Mouse (Mus musculus) intestine, embryonic 15.5 days (tissue): Measurements from ENCODE around the gene Abcc2. TPM values are rescaled to one million over a fixed set of nuclear protein-coding genes. Genes with fewer than 3 reads are reported as not detected.
A peak's percentile ranks its signal among the peaks of the same experiment; 100 is the strongest.

Experiments used
- ATAC-seq: fragments of 200-750 bp; cut with Nextera tagmentation; 2 replicates; pipeline ENCODE4 v1.8.0; 2017; ENCODE audit warnings: moderate TSS enrichment, moderate library complexity
- H3K27ac ChIP-seq: fragments of 300-500 bp; sonication (generic); 2 replicates; pipeline ENCODE4 v1.5.1; 2015; ENCODE audit warnings: mild to moderate bottlenecking, inconsistent platforms
- H3K27me3 ChIP-seq: fragments of 300-500 bp; sonication (generic); replicated peaks from 2 replicates; pipeline ENCODE4 v1.6.1; 2015; ENCODE audit warnings: inconsistent platforms
- H3K36me3 ChIP-seq: fragments of 300-500 bp; sonication (generic); 2 replicates; pipeline ENCODE4 v1.6.1; 2015; ENCODE audit warnings: inconsistent platforms
- H3K4me1 ChIP-seq: fragments of 300-500 bp; sonication (generic); replicated peaks from 2 replicates; pipeline ENCODE4 v1.6.1; 2015; ENCODE audit warnings: inconsistent platforms
- H3K4me2 ChIP-seq: fragments of 300-500 bp; sonication (generic); replicated peaks from 2 replicates; pipeline ENCODE4 v1.6.1; 2015; ENCODE audit warnings: mild to moderate bottlenecking, inconsistent platforms
- H3K4me3 ChIP-seq: fragments of 300-500 bp; sonication (generic); replicated peaks from 2 replicates; pipeline ENCODE4 v1.5.1; 2015; ENCODE audit warnings: inconsistent platforms
- H3K9ac ChIP-seq: fragments of 300-500 bp; sonication (generic); 2 replicates; pipeline ENCODE4 v1.6.1; 2015; ENCODE audit warnings: inconsistent platforms
- H3K9me3 ChIP-seq: fragments of 300-500 bp; sonication (generic); 2 replicates; pipeline ENCODE4 v1.6.1; 2016; ENCODE audit warnings: inconsistent platforms
- WGBS: fragments of 180-500 bp; shearing (Covaris S2); methylation state at CpG from one replicate; pipeline ENCODE4 v1.1.7; 2015; 5-methylcytosine and 5-hydroxymethylcytosine counted together
- polyA plus RNA-seq: library from polyadenylated mRNA; unstranded; fragments of >200 nt; fragmentation: Nextera tagmentation; extraction: Ambion mirVana; gene quantifications from 2 replicates; pipeline ENCODE4 v1.2.1, GENCODE M21; 2015

Abcc2 gene
- polyA plus RNA-seq, 1 experiment from 2014 or later, result 16.7 TPM

DNA sequence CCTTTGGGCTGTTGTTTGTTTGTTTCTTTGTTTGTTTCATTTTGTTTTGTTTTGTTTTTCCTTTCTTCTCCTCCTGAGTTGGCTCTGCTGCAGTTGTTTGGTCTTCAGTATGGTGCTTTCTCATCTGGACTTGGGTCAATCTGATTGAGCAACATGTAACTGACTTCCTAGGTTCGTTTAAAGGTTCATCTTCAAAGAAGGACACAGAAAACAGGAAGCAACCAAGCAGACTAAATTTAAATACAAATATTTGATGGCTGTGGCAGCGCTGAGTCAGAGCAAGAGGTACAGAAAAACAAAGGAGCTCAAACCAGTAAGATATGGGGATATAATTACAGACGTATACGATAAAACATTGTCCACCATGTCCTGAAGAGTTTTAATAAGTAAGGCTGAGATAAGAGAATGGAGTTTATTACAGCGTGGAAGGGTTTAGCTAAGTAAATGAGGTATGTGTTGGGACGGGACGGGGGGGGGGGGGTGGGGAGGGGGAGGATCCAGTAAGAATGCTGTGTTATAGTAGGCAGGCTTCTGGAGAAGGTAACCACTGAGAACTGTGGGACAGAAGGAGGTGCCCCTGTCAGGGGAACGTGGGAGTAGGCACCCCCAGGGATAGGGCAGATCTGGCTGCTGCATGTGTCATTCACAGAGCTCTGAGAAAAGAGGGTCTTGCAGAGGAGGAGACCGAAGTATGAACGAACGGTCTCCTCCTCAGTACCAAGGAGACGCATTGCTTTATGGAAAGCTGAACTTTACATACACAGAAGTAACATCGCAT, 4.4 kb downstream of the Abcc2 start:
- ATAC-seq, result no peak
- no peaks in the 10 kb centered on the region for H3K27me3 ChIP-seq

DNA sequence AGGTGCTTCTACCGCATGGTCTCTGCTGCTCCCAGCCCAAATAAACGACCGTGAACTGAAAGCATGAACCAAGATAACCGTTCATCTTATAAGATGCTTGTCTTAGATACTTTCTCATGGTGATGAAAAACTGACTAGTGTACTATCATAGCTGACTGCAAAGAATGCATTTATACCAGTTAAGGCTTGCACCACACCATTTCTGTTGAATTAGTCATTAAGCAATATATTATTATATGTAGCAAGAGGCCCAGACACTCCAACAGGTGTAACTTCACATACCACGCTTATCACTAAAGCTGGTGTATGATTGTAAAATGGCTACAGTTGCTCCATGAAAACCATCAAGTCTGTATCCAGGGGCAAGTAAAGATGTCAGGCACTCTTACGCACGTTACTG, 7.8 kb downstream of the Abcc2 start:
- no peaks in the 10 kb centered on the region for H3K4me1 ChIP-seq
- H3K4me2 ChIP-seq, result no peak overlapping the region
- no peaks in the 10 kb centered on the region for H3K27me3 ChIP-seq
- H3K36me3 ChIP-seq, result no peaks in the 10 kb centered on the region
- 0 out of 2 replicates have a peak, but pooled peaks have one; percentile 46 for ATAC-seq
- no peak overlapping the region for H3K4me3 ChIP-seq
- H3K9me3 ChIP-seq, result no peaks in the 10 kb centered on the region
- H3K27ac ChIP-seq, result no peak overlapping the region
- no peak overlapping the region for H3K9ac ChIP-seq
- WGBS, result 65% methylated on average over 7 of the region's 7 CpGs

More for the DNA sequence above, 4.4 kb downstream of the Abcc2 start:
- no peaks in the 10 kb centered on the region for H3K9me3 ChIP-seq
- H3K4me3 ChIP-seq, result no peak overlapping the region
- 67% methylated on average over 13 of the region's 13 CpGs for WGBS
- no peak overlapping the region for H3K27ac ChIP-seq
- H3K9ac ChIP-seq, result no peak overlapping the region
- no peaks in the 10 kb centered on the region for H3K4me1 ChIP-seq
- no peak overlapping the region for H3K4me2 ChIP-seq
- H3K36me3 ChIP-seq, result no peaks in the 10 kb centered on the region

DNA sequence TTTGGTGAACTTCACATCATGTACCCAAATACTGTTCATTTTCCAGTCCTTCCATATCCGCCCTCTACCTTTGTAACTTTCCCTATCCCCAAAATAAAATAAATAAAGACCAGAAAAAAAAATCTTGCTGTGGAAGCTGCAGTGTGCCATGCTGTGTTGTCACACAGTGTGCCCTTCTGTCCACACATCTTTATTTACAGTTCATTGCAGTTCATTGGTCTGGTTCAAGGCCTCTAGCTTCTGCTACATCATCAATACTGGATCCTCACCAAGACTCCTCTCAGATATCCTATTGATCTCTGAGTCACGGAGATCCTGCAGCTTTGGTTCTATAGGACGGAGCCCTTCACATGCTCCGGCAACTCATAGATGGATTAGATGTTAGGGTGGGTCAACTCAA, 10.5 kb downstream of the Abcc2 start:
- Histone ChIP-seq H3K27ac (no peak overlapping the region), H3K4me1 (no peaks in the 10 kb centered on the region), H3K4me3 (no peak overlapping the region), H3K27me3 (no peaks in the 10 kb centered on the region), H3K9ac (no peak overlapping the region), H3K36me3 (no peaks in the 10 kb centered on the region), H3K4me2 (no peak overlapping the region), H3K9me3 (no peaks in the 10 kb centered on the region)
- WGBS, result 91% methylated on average over 4 of the region's 4 CpGs
- ATAC-seq, result no peak

DNA sequence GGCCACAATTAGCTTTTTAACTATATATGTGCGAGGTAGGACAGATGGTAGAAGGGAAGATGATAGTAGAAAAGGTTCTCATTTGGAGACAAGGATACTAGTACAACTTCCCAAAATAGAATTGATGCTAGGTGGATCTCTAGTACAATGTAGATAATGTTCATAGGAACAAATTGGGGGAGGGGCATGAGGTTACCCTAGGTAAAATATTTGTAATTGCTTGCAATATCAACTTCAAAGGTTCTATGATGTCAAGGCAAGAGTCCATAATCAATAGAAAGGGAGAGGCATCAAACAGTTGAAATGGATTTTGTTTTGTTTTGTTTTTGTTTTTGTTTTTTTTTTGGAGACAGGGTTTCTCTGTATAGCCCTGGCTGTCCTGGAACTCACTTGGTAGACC, 12.0 kb downstream of the Abcc2 start:
- no peak for ATAC-seq
- no peaks in the 10 kb centered on the region for H3K27me3 ChIP-seq
- no peak overlapping the region for H3K4me2 ChIP-seq
- H3K4me3 ChIP-seq, result no peak overlapping the region
- 93% methylated on average over 1 of the region's 1 CpGs for WGBS
- H3K9ac ChIP-seq, result no peak overlapping the region
- H3K27ac ChIP-seq, result no peak overlapping the region
- no peaks in the 10 kb centered on the region for H3K9me3 ChIP-seq
- no peaks in the 10 kb centered on the region for H3K4me1 ChIP-seq
- H3K36me3 ChIP-seq, result no peaks in the 10 kb centered on the region

DNA sequence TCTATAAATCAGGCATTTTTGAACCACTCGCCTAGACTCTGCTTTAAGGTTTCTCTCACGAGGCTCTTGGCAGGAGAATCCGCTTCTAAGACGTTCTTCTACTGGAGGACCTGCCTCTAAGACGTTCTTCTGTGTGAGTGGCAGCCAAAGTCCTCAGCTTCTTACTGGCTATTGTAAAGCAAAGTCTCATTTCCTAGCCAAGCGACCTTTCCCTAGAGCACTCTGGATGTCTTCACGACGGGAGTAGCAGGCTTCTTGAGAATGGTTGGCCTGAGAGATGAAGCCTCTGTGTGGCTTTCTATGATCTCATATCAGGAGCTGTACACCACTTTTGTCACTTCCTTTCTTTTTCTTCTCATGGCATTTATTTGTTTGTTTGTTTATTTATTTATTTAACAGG, 13.5 kb downstream of the Abcc2 start:
- no peak overlapping the region for H3K4me3 ChIP-seq
- no peak overlapping the region for H3K9ac ChIP-seq
- no peak overlapping the region for H3K4me2 ChIP-seq
- no peaks in the 10 kb centered on the region for H3K9me3 ChIP-seq
- H3K27ac ChIP-seq, result no peak overlapping the region
- H3K36me3 ChIP-seq, result no peaks in the 10 kb centered on the region
- H3K27me3 ChIP-seq, result no peaks in the 10 kb centered on the region
- 75% methylated on average over 8 of the region's 8 CpGs for WGBS
- ATAC-seq, result no peak
- H3K4me1 ChIP-seq, result no peaks in the 10 kb centered on the region

DNA sequence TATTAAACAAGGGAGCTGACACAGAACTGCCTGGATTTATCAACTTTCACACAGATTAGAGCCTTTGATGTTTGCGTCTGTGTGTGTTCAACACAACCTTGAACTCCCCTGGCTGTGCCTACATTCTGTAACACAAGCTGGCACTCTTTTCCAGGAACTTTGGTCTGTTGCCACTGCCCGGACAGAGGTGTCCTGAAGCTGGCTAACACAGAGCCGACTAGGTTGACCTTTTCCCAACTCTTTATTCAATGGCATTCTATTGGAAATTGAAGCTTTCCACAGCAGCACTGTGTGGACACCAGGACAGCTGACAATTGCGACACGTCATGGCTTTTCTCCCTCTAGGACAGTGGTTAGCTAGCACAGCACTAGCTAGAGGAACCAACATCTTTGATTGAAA, 15.2 kb downstream of the Abcc2 start:
- no peaks in the 10 kb centered on the region for H3K9me3 ChIP-seq

DNA sequence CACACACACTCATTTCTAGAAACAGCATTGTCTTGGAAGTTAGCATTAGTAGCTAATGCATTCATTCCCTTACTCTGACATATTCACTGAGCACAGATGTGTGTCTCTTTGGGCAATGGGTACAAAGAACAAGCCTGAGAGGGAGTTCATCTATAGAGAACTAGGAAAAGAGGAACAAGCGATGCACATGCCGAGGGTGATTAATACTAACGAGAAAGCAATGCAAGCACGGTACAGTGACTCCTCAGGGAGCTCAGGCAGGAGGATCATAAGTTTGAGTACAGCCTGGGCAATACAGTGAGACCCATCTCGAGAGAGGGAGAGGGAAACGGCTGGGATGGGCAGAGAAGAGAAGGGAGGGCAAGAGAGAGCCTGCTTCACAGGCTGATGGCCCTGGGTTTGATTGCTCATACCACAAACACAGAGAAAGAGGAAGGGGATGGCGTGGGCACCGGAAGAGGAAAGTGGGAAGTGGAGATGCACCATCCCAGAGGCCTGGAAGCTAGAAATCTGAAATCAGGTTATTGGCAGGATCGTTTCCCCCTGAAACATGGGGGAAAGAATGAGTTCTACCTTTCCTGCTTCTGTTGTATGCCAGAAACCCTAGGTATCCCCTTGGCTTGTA, 19.5 kb downstream of the Abcc2 start:
- no peak overlapping the region for H3K9ac ChIP-seq
- no peaks in the 10 kb centered on the region for H3K4me1 ChIP-seq
- ATAC-seq, result no peak

More for the DNA sequence above, 15.2 kb downstream of the Abcc2 start:
- 66% methylated on average over 5 of the region's 5 CpGs for WGBS
- Histone ChIP-seq H3K27ac (no peak overlapping the region), H3K36me3 (no peaks in the 10 kb centered on the region), H3K4me3 (no peak overlapping the region), H3K4me2 (no peak overlapping the region), H3K4me1 (no peaks in the 10 kb centered on the region), H3K27me3 (no peaks in the 10 kb centered on the region), H3K9ac (no peak overlapping the region)
- ATAC-seq, result peak; percentile 47

DNA sequence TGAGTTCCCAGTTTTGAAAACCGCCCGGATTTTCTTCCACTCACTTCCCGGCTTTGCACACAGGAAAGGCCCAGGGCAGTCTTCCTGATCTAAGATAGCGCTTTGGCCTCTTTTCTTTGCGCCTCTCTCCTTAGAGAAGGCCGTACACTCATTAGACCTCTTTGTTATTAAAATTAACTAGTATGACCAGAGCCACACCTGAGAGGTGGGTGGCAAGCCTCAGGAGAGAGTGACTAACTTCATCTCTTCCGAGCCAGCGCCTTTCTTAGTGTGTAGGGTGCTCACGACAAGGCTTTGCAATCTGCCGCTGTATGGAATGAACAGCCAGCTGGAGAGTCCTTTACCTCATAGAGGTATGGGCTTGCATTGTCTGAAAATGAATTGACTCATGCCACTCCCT, 21.9 kb downstream of the Abcc2 start:
- no peak overlapping the region for H3K9ac ChIP-seq
- ATAC-seq, result no peak
- H3K4me2 ChIP-seq, result no peak overlapping the region
- 86% methylated on average over 10 of the region's 10 CpGs for WGBS
- H3K4me3 ChIP-seq, result no peak overlapping the region
- H3K36me3 ChIP-seq, result no peaks in the 10 kb centered on the region
- H3K4me1 ChIP-seq, result no peaks in the 10 kb centered on the region
- no peaks in the 10 kb centered on the region for H3K9me3 ChIP-seq
- H3K27ac ChIP-seq, result no peak overlapping the region
- H3K27me3 ChIP-seq, result no peaks in the 10 kb centered on the region

More for the DNA sequence above, 19.5 kb downstream of the Abcc2 start:
- Histone ChIP-seq H3K36me3 (no peaks in the 10 kb centered on the region), H3K4me3 (no peak overlapping the region), H3K9me3 (no peaks in the 10 kb centered on the region), H3K27ac (no peak overlapping the region), H3K27me3 (no peaks in the 10 kb centered on the region), H3K4me2 (no peak overlapping the region)
- 79% methylated on average over 9 of the region's 9 CpGs for WGBS

DNA sequence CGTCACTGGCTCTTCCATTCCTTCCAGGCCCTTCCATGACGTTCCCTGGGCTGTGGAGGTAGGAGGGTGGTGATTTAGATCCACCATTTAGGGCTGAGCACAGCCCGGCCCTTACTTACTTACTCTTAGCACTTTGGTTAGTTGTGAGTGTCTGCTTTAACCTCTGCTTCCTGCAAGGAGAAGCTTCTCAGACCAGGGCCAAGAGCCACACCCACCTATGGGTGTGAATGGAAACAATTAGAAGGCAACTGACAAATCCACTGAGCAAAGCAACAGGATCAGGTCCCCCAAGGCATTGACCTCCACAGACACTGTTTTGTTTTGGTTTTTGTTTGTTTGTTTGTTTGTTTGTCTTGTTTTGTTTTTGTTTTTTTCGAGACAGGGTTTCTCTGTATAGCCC, 27.3 kb downstream of the Abcc2 start:
- no peaks in the 10 kb centered on the region for H3K27me3 ChIP-seq
- no peak overlapping the region for H3K4me2 ChIP-seq
- no peak overlapping the region for H3K4me3 ChIP-seq
- H3K27ac ChIP-seq, result no peak overlapping the region
- ATAC-seq, result no peak
- no peaks in the 10 kb centered on the region for H3K36me3 ChIP-seq
- H3K4me1 ChIP-seq, result peaks cover 9% of the 10 kb centered on the region; the same call in 1 of the 2 replicates
- H3K9ac ChIP-seq, result no peak overlapping the region
- no peaks in the 10 kb centered on the region for H3K9me3 ChIP-seq
- WGBS, result 52% methylated on average over 4 of the region's 4 CpGs

DNA sequence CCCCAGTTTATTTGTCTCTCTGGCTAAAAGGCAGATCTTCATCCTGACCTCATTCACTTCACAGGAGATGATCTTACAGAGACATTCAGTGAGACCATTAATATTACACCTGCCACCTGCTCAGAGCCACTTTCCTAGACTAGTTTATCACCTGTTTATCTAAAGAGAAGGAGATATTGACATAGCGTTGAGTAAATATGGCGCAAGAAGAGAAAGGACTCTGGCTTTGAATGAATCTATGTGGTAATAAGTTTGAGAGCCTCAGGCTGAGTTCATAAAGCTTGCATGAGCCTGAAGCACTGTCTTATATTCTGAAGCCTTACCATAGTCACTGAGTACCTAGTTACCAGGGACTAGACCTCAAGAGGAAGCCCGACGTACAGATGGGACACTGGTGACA, 29.4 kb downstream of the Abcc2 start:
- H3K4me1 ChIP-seq, result peaks cover 12% of the 10 kb centered on the region
- H3K36me3 ChIP-seq, result no peaks in the 10 kb centered on the region
- WGBS, result 83% methylated on average over 4 of the region's 4 CpGs
- no peaks in the 10 kb centered on the region for H3K27me3 ChIP-seq
- ATAC-seq, result peak; percentile 20; the same call in 1 of the 2 replicates
- no peaks in the 10 kb centered on the region for H3K9me3 ChIP-seq
- no peak overlapping the region for H3K4me3 ChIP-seq
- H3K27ac ChIP-seq, result no peak overlapping the region
- H3K9ac ChIP-seq, result no peak overlapping the region
- H3K4me2 ChIP-seq, result no peak overlapping the region

DNA sequence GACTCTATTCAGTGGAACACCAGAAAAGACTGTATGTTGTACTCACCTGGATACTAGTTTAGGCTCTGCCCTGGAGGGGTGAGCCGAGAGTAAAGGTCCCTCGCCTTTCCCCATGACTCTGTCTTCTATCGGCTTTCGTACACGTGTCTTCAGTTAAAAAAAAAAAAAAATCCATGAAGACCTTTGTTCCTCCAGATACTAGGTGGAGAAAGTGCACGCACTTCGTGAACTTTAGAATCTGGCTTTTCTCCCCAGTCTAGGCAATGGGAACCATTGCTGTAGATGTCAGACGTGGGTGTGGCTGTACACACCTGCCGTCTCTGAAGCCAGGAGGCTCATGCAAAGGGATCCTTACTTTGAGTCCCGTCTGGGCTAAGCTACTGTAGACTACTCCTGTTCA, 31.3 kb downstream of the Abcc2 start:
- WGBS, result 65% methylated on average over 10 of the region's 10 CpGs
- ATAC-seq, result peak; percentile 93
- peaks cover 12% of the 10 kb centered on the region for H3K4me1 ChIP-seq
- no peaks in the 10 kb centered on the region for H3K27me3 ChIP-seq
- H3K9ac ChIP-seq, result no peak overlapping the region
- no peak overlapping the region for H3K4me2 ChIP-seq
- H3K9me3 ChIP-seq, result no peaks in the 10 kb centered on the region
- H3K27ac ChIP-seq, result 0 out of 2 replicates have a peak overlapping the region, but pooled peaks have one; percentile 27
- H3K36me3 ChIP-seq, result no peaks in the 10 kb centered on the region
- H3K4me3 ChIP-seq, result no peak overlapping the region

DNA sequence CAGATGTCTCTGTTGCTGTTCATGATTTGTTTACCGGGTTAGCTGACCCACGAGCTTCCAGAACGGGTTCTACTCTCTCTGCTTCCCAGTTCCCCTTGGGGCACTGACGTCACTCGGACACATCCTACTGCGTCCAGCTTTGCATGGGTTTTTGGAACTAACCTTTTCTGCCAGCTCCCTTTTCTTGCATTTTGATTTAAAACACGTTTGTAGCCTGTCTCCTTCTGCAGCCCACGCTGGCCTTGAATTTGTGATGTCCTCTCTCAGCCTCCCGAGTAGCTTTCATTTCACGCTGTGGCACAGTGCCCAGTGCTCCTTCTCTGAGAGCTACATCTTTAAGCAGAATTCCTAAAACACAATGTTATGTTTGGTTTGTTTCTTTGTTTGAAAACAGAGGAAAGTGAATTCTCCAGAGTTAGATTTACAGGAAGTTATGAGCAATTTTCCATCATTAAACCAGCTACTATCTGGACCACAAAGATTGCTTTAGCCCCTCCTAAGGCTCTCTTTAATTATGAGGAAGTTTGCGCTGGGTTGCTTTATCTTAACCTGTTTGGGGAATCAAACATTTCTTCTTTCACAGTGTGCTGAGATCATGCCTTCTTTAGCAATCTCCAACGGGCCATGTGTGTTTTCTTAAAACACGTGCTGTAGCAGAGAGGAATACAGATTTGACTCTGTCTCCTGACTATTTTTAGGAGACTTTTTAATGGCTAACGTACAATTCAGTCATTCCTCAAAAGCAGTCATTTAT, 33.8 kb downstream of the Abcc2 start:
- WGBS, result 45% methylated on average over 14 of the region's 14 CpGs
- H3K27ac ChIP-seq, result no peak overlapping the region; the same call in 1 of the 2 replicates
- no peak overlapping the region for H3K9ac ChIP-seq
- no peaks in the 10 kb centered on the region for H3K36me3 ChIP-seq
- peak overlapping the region; percentile 32; the same call in 1 of the 2 replicates for H3K4me2 ChIP-seq
- no peaks in the 10 kb centered on the region for H3K9me3 ChIP-seq
- no peak for ATAC-seq
- H3K4me3 ChIP-seq, result 0 out of 2 replicates have a peak overlapping the region, but pooled peaks have one; percentile 6
- peaks cover 7% of the 10 kb centered on the region for H3K4me1 ChIP-seq
- no peaks in the 10 kb centered on the region for H3K27me3 ChIP-seq
